31 mouse cellular contexts compared by ENCODE assay signal in genomic region chr6:116013687-116014086, GRCm38 (mm10). TPM values are rescaled to one million over a fixed set of nuclear protein-coding genes. Genes with fewer than 3 reads are reported as not detected.
A peak's percentile ranks its signal among the peaks of the same experiment; 100 is the strongest.
DNase-seq lines count a peak whose midpoint lies in the region; ATAC-seq and TF ChIP-seq lines count a peak whose summit lies in the region.
"Had no signal": no experiment of that assay in that cellular context is flagged by ENCODE, and none has a peak within 500 bp of the region (broad histone marks: within the 10 kb centered on the region; RNA-seq: fewer than 3 reads in every experiment).

No protein-coding gene starts in this region.

- no peaks in the 10 kb centered on the region for H3K27me3 ChIP-seq in lung, postnatal 0 days (replicated peaks; ENCODE audit: insufficient read depth, low read length)
- H3K27me3 ChIP-seq: CH12.LX; embryonic facial prominence, embryonic 15.5 days; forebrain, embryonic 12.5 days; hindbrain, embryonic 13.5 days; megakaryocyte, embryonic 14.5 days; midbrain, embryonic 13.5 days had no signal

- TF ChIP-seq POLR2A in bone marrow macrophage, adult 2 months (IDR thresholded peaks at IDR 0.05; ENCODE audit: borderline replicate concordance, low read depth, low read length), result no peak

- H3K4me3 ChIP-seq in lung, postnatal 0 days (ENCODE audit: low read depth, low read length), result no peak overlapping the region
- H3K4me3 ChIP-seq in bone marrow macrophage, adult 2 months (ENCODE audit: insufficient read depth, low read length), result no peak overlapping the region
- H3K4me3 ChIP-seq: embryonic facial prominence, embryonic 10.5 days; embryonic facial prominence, embryonic 15.5 days; forebrain, embryonic 12.5 days; hindbrain, embryonic 13.5 days; megakaryocyte, embryonic 14.5 days; midbrain, embryonic 13.5 days had no signal

- no peak overlapping the region for H3K9ac ChIP-seq in lung, postnatal 0 days (replicated peaks; ENCODE audit: low read depth)
- H3K9ac ChIP-seq: embryonic facial prominence, embryonic 15.5 days; forebrain, embryonic 12.5 days; forebrain, postnatal 0 days; hindbrain, embryonic 13.5 days; midbrain, embryonic 13.5 days had no signal

- 39% methylated on average over 3 of the region's 3 CpGs for WGBS in lung, postnatal 0 days

- H3K4me2 ChIP-seq in lung, postnatal 0 days (replicated peaks; ENCODE audit: low read depth, low read length), result no peak overlapping the region
- H3K4me2 ChIP-seq: embryonic facial prominence, embryonic 15.5 days; forebrain, embryonic 12.5 days; heart, embryonic 11.5 days; hindbrain, embryonic 13.5 days; midbrain, embryonic 13.5 days had no signal

- no peaks in the 10 kb centered on the region for H3K36me3 ChIP-seq in lung, postnatal 0 days (ENCODE audit: insufficient read depth, low read length)
- H3K36me3 ChIP-seq: embryonic facial prominence, embryonic 15.5 days; forebrain, embryonic 12.5 days; hindbrain, embryonic 13.5 days; midbrain, embryonic 13.5 days had no signal

- H3K9me3 ChIP-seq in lung, postnatal 0 days (ENCODE audit: low read length), result no peaks in the 10 kb centered on the region
- H3K9me3 ChIP-seq: embryonic facial prominence, embryonic 10.5 days; embryonic facial prominence, embryonic 15.5 days; forebrain, embryonic 12.5 days; hindbrain, embryonic 13.5 days; megakaryocyte, embryonic 14.5 days; midbrain, embryonic 13.5 days had no signal

- no peak for TF ChIP-seq CTCF in lung, postnatal 0 days (IDR thresholded peaks at IDR 0.05)
- TF ChIP-seq CTCF in bone marrow macrophage, adult 2 months (IDR thresholded peaks at IDR 0.05; ENCODE audit: low read depth, low read length), result no peak

- H3K27ac ChIP-seq in lung, postnatal 0 days (ENCODE audit: low read length), result no peak overlapping the region
- peak overlapping the region; percentile 98 for H3K27ac ChIP-seq in bone marrow macrophage, adult 2 months (ENCODE audit: insufficient read depth, low read depth, low read length)
- H3K27ac ChIP-seq: embryonic facial prominence, embryonic 10.5 days; embryonic facial prominence, embryonic 15.5 days; forebrain, embryonic 12.5 days; hindbrain, embryonic 13.5 days; midbrain, embryonic 13.5 days; stomach, postnatal 0 days had no signal

- TF ChIP-seq EP300 in lung, postnatal 0 days (IDR thresholded peaks at IDR 0.05), result no peak

- H3K4me1 ChIP-seq in lung, postnatal 0 days (ENCODE audit: insufficient read depth, low read depth, low read length), result no peaks in the 10 kb centered on the region
- H3K4me1 ChIP-seq in bone marrow macrophage, adult 2 months (ENCODE audit: control insufficient read depth, insufficient read depth, low read length), result peaks cover 53% of the 10 kb centered on the region
- H3K4me1 ChIP-seq: embryonic facial prominence, embryonic 10.5 days; embryonic facial prominence, embryonic 15.5 days; hindbrain, embryonic 13.5 days; midbrain, embryonic 13.5 days had no signal

- no peak for ATAC-seq in lung, postnatal 0 days
- peak; percentile 77 for ATAC-seq in megakaryocyte, adult 5-6 weeks (ENCODE audit: poor library complexity, severe bottlenecking)
- ATAC-seq: forebrain, postnatal 0 days; intestine, embryonic 16.5 days; midbrain, embryonic 13.5 days had no signal

- peak; percentile 57 for DNase-seq in lung, postnatal 0 days (ENCODE audit: low spot score)
- DNase-seq in lung, postnatal 10 days, result no peak
- no peak for DNase-seq in layer of hippocampus, adult 9-11 months
- DNase-seq in kidney, adult 9 months, result no peak
- DNase-seq in gastrocnemius, adult 18-20 months (ENCODE audit: low spot score), result no peak
- DNase-seq: adrenal gland, adult 8-10 months; cerebellum, adult 2 months; cerebellum, postnatal 14 days; forebrain, postnatal 0 days; gastrocnemius, postnatal 10 days; heart, postnatal 36 days; kidney, adult 8-10 months; kidney, postnatal 10 days; liver; lung, adult 18-20 months; lung, postnatal 14 days; right cerebral cortex, postnatal 25 days; thymus, adult 18-20 months; thymus, postnatal 36 days had no signal

RNA-seq across cellular contexts. Expression of gene Plxnd1, which starts 18.9 kb away (rescaled TPM):
- polyA plus RNA-seq in lung, postnatal 0 days (2015; fragmentation: Nextera tagmentation; extraction: Ambion mirVana), result 26.9 and 33.4 TPM in 2 replicates
- 205 and 222 TPM in 2 replicates for polyA plus RNA-seq in bone marrow macrophage, adult 2 months (2012; ENCODE audit: insufficient read depth, insufficient read length, missing spikeins)
- total RNA-seq in megakaryocyte, adult 5-6 weeks (2015), result 151 and 156 TPM in 2 replicates
- 88.0 and 90.9 TPM in 2 replicates for total RNA-seq in megakaryocyte, adult 5-6 weeks (2017)
- 10 to 100 TPM; 20.0 to 23.7 TPM for total RNA-seq in gastrocnemius, adult 18-20 months (2021)
